Mouse (Mus musculus) frontal cortex, adult 2 months (tissue): ENCODE results near the gene Arid1b. TPM values are rescaled to one million over a fixed set of nuclear protein-coding genes. Genes with fewer than 3 reads are reported as not detected.
A peak's percentile ranks its signal among the peaks of the same experiment; 100 is the strongest.

Experiments used
- DNase-seq, 2 experiments: peaks; one replicate each; pipeline ENCODE4 v3.0.0; 2022; ENCODE audit warnings: low spot score in 1 of 2; ENCODE audit errors: extremely low spot score in 1 of 2
- polyA plus RNA-seq: library from polyadenylated mRNA; depleted of rRNA; stranded (reverse); fragments of >200 nt; gene quantifications from 2 replicates; pipeline ENCODE4 v1.2.3, GENCODE M21; 2012

Arid1b gene
- polyA plus RNA-seq, 1 experiment: 27.9 TPM

- DNase-seq: no peak
Observed at GRCm38 (mm10) chr17:5293653-5294584, 299.8 kb downstream of the Arid1b start.

DNA sequence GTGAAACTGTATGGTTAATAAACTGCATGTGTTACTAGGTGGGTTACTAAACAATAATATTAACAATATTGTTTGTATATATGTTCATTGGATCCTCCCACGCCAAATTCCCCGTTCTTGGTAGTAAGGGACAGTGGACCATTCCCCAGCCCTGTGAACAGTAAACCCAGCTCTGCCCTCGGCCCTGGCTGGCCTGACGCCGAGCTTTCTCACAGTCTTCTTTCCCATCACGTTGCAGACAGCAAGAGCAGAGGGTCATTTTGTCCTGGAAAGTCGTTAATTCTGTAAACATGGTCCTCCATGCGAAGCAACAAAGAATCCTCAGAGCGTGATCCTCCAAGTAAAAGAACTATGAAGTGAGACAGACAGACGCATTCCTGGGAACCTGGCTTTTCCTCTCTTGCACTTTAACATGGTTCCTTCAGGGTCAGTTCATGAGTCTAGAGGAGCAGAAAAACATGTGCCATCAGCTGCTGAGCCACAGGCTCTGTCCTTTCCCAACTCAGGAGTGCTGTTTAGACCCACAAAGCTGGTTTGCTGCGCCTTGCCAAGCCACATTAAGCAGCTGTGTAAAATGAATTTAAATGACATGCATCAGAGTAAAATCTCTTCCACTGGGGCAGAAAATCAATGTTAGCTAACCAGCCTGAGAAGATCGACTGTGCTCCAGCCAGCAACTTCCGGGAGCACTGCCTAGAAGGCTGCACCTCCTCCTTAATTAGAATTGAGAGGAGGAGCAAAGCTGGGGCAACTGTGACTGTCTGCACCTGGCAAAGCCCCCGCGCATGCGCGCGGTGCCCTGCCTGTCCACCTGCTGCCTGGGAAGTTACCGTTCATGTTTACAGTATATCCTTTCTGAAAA is 301.2 kb downstream of the Arid1b start:
- peak; percentile 74 to 81 for DNase-seq

- no peak for DNase-seq
Observed at GRCm38 (mm10) chr17:5295948-5296262, 301.8 kb downstream of the Arid1b start.

DNA sequence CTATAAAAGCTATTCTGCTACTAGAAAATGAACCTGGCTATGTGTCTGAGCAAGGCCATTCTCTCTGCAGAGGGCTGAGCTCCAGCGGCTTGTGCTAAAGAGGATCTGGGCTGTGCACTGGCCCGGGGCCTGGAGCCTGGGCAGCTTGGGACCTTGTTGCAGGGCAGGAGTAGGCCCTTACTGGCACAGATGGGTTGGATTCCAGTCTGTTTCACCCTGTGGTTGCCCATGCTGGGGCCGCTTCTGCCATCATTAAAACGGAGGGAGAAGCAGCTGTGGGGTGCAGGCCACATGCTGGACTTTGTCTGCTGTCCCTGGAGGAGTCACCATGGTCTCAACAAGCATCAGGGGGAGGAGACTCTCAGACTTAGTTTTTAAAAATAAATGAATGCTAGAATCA is 303.4 kb downstream of the Arid1b start:
- no peak for DNase-seq

DNA sequence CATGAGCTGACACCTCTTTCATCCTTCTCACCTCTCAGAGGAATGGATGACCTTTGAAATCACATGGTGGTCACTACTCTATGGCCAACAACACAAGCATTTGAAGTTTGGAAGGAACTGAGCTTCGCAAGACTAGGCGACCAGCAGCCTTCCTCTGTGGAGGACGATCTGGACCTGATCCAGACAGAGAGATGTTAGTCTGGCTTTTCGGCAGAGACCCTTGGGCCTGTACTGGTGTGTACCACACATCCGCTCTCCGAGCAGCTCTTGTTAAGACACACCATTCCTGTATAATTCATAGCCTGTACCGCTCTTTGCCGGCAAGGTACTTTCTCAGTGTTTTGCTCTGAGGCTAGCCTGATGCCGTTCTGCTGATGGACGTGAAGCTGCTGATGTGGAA is 303.9 kb downstream of the Arid1b start:
- no peak for DNase-seq

DNA sequence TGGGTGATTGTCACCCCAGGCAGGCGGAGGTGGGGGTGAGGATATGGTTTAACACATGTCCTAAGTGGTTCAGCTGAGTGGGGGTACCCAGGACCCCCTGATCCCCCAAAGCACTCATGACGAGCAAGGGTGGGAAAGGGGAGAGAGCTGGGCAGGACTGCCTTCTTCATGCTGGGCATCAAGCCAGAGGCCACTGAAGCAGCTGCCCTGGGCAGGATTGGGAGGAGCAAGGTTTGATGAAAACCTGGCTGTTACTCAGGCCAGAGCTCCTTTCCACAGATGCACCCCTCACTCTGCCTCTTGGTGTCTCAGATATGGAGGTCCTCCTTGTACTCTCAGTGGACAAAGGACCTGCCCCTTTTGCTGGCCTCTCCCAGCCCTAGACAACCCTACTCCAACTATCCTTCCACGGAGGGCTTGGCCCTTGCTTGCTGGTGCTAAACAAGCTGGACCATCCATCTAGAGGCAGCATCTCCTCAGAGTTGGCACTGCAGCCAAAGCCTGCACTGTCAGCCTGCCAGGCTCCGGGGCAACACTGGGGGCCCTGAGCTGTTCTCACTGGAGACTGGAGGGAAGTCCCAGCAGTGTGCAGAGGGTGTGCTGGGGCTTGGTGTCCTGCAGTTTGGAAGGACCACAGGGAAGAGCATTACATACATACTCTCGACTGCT is 304.9 kb downstream of the Arid1b start:
- DNase-seq: no peak

GRCm38 (mm10) chr17:5302971-5303746 is 309.0 kb downstream of the Arid1b start:
- DNase-seq: no peak

GRCm38 (mm10) chr17:5305783-5306477 is 311.8 kb downstream of the Arid1b start:
- no peak for DNase-seq

- no peak for DNase-seq
Observed at GRCm38 (mm10) chr17:5309930-5310329, 315.8 kb downstream of the Arid1b start.

- no peak for DNase-seq
Observed at GRCm38 (mm10) chr17:5310425-5310888, 316.3 kb downstream of the Arid1b start.

DNA sequence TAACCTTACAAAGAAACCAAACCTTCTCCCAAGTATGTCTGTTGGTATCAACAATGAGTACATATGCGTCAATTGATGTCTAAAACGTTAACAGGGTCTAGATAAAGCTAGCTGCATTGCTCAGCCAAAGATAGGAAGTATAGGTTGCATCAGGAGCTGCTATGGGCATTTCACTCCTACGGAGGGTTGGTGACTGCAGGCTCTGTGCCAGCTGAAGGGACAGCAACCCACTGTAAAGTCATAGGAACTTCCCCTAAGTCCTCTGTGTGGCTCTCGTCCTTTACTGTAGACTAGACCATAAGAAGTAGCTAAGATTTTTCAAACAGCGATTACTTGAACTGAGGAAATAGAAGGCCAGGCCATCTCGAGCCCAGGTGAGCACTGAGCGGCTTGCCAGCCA is 316.9 kb downstream of the Arid1b start:
- DNase-seq: no peak

DNA sequence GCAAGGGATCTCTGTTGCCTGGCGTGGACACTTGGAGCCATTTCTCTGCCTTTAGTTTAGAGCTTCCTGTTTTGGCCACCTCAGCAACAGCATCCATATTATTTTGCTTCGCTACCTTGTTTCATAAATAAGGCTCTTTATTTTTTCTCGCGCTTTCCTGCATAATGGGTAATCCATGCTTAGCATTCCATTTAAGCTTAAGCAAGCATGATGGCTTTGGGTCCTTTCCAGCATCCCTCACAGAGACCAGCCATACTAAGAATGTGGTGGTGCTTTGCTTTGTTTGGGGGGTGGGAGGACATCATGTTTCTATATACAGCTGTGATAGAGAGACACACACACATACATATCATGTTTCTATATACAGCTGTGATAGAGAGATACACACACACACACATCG is 318.2 kb downstream of the Arid1b start:
- no peak for DNase-seq

DNA sequence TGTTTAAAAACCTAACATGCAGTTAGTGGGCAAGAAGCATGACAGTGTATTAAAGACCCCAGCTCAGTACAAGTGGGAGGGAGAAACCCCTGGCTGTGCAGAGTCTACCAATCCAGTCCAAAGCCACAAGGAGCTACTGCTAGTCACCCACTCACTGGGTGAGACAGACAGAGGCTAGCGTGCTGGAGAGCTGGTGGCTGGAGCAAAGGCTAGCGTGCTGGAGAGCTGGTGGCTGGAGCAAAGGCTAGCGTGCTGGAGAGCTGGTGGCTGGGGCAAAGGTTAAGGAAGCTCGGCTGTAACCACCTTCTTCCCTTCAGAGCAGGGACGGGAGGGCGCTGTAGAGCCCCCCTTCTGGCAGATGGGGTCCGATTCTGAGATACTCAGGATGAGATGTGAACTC is 320.6 kb downstream of the Arid1b start:
- DNase-seq: no peak

DNA sequence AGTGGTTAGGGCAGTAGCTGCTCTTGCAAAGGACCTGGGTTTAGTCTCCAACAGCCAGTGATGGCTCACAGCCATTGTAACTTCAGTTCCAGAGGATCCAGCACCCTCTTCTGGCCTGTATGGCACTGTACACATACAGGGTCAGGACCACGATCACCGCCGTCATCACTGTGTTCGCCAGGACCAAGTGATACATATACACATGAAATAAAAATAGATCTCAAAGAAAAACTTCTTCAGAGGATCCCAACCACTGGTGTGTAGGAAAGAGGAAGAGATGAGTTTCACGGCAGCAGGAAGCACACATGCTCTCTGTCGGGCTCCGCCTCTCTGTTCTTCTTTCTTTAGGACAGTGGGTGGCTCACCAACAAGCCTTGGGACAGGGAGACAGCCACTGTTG is 322.4 kb downstream of the Arid1b start:
- no peak for DNase-seq

GRCm38 (mm10) chr17:5321589-5322225 is 327.6 kb downstream of the Arid1b start:
- DNase-seq: no peak

DNA sequence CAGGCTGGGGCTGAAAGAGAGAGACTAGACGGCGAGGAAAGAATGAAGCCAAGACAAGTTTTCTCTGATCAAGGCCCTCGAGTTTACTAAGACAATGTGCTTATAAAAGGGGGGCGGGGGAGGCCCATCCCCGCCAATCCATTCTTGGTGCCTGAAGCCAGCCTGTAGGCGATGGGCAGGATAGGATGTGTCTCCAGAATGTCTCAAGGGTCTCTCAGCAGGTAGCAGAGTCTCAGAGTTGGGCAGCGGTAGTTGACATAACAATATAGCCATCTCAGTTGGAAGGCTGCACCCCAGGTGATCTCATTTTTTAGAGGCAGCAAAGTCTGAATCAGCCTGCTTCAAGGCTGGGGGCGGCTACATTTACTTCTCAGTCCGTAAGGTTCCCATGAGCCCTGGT is 328.5 kb downstream of the Arid1b start:
- DNase-seq: no peak

DNA sequence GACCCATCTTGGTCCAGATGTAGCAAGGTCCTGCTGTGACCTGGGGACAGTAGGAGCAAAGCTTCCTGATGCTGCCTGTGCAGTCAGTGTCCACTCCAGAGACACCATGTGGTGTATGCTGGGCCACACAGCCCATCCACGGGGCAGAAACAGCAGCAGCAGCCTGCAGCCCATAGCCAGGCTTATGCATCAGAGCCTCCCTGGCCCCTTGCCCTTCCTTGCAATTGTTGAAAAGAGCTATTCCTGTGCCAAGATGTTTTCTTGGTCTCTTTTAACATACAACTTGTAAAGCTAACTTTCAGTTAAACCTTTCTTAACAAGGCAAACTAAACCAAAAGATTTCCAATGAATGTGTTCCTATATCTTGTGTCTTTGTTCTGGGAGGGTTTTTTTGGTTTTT is 329.6 kb downstream of the Arid1b start:
- DNase-seq: no peak

GRCm38 (mm10) chr17:5324236-5324876 is 330.2 kb downstream of the Arid1b start:
- no peak for DNase-seq

DNA sequence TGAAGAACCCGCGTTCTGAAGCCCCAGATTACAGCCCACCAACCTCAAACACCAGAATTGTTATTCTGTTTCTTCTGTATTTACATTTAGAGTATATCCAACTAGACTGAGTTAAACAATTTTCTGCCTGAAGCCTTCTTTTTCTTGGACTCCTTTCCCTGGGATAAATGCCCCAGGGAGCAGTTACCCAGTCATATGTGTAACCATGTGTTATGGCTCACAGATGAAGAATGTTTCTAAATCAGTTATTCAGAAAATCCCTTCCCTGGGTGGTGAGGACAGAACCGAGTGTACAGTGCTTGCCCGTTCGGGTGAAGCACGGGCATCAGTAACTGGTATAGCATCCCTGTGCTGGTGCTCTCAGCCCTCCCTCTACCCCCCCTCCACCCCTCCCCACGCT is 332.6 kb downstream of the Arid1b start:
- DNase-seq: no peak
